Mouse (Mus musculus) heart, postnatal 10 days (tissue): ENCODE results near the gene Hoxb4. TPM values are rescaled to one million over a fixed set of nuclear protein-coding genes. Genes with fewer than 3 reads are reported as not detected.

Experiments
- DNase-seq, 2 experiments: peaks; one replicate each; pipeline ENCODE4 v3.0.0; 2021
- intact Hi-C: fragments of 180-260 bp; cut with DNase I; formaldehyde crosslinking; loops from one replicate; pipeline ENCODE4 v1.15.1; 2025
- microRNA-seq, 2 experiments: library from miRNA; unstranded; fragments of <30 nt; microRNA quantifications; one replicate each; pipeline ENCODE4 v1.2.0; 2022
- total RNA-seq, 2 experiments: library from RNA; stranded (reverse); gene quantifications; 2 replicates each; pipeline ENCODE4 v1.2.3; 2021

The Hoxb4 gene
- total RNA-seq, 2 experiments from 2014 or later = 1.1 TPM

DNA sequence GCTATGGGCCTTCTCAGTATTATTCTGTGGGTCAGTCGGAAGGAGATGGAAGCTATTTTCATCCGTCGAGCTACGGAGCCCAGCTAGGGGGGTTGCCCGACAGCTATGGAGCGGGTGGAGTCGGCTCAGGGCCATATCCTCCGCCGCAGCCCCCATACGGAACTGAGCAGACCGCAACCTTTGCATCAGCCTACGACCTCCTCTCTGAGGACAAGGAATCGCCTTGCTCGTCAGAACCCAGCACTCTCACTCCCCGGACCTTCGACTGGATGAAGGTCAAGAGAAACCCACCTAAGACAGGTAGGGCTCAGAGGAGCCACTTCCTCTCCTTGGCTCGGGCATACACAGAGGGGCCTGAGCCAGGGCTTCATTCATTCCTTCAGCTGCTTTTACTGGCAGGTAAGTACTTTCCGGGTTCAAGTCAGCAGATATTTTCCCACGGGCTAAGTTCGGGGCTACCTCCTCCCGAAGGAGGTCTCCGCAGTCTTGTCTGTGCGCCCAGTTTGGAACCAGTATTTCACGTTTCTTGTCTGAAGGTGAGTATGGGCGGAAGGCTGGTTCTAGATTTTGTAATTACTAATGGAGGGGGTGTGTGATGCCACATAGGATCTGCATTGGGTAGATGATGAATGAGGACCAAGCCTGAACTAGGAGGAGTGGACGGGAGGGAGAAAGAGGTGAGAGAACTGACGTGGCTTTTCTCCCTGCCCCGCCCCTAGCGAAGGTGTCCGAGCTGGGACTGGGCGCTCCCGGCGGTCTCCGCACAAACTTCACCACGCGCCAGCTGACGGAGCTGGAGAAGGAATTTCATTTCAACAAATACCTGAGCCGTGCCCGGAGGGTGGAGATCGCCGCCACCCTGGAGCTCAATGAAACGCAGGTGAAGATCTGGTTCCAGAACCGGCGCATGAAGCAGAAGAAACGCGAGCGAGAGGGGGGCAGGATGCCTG lies 48.3 kb downstream of the Hoxb4 start:
- intact Hi-C loops = no loop called here

DNA sequence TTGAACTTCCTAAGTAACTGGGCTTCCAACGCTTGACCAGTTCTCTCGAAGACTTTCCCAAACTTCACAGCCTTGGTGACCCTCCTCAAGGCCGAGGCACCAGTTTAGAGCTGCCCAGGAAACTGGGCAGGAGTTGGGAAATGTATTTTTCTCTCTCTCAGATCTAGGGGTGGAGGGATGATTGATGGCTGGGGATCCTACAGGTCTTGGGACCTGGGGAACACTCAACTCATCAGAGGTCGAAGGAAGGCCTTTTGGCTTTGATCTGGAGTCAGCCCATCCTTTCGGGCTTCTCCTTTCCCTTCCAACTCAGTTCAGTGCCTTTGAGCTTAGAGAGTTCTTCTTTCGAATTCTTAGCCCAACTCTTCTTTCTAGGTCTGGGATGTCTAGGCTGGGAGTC lies 49.1 kb downstream of the Hoxb4 start:
- intact Hi-C loops = no loop called here
- DNase-seq = no peak

More for the DNA sequence above, 48.3 kb downstream of the Hoxb4 start:
- DNase-seq = no peak

DNA sequence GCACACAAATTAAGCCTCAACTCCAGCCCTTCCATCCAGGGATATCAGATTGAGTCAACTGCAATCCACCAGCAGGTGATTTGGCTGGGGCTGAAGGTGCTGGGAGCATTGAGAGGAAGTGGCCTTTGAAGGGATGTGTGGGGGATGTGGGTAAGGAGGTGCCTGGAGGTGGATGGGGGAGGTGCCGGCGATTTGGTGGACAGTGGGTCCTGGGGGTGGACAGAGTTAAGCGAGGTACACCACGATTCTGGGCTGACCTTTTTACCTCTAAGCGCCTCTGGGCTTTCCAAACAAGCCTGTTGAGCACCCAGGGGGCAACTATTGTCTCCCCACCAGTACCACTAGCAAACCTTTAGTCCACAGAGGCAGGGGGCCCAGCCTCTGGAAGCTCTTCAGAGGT lies 50.6 kb downstream of the Hoxb4 start:
- intact Hi-C loops = no loop called here
- DNase-seq = no peak

DNA sequence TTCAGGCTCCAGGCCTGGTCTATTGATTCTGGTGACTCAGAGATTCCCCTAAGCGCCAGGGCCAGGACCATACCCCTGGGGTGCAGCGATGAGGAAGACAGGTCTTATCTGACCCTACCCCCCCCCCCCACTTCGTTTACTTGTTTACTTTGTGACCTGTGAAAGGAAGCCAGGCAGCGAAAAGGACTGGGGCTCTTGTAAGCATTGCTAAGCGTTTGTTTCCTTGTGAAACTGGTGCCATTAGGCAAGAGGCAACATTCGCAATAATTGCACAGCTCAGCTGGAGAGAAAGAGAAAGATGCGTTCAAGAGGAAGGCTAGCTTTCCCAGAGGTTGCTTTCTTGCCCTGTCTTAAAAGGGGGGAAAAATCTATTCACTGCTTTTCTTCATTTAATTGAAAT lies 51.1 kb downstream of the Hoxb4 start:
- DNase-seq = no peak
- intact Hi-C loops = no loop called here

Small RNA genes within 50 kb of the gene (microRNA-seq; reads per million reads assigned to microRNA genes)
- gene Mir10a = 1,905 to 2,262 reads per million in 2 experiments

Other genes starting within 250 kb of the Hoxb4 start
- gene Atp5g1, start 242.6 kb upstream of the Hoxb4 start, total RNA-seq = 1,000 to 10,000 TPM; 2,962 to 2,967 TPM
- not detected for gene Calcoco2, start 206.3 kb upstream of the Hoxb4 start, total RNA-seq
- not detected for gene Ttll6, start 184.5 kb upstream of the Hoxb4 start, total RNA-seq
- gene Hoxb13, start 124.0 kb upstream of the Hoxb4 start, total RNA-seq = not detected
- not detected for gene Hoxb9, start 46.8 kb upstream of the Hoxb4 start, total RNA-seq
- gene Hoxb8, start 36.4 kb upstream of the Hoxb4 start, total RNA-seq = not detected
- gene Hoxb7, start 31.6 kb upstream of the Hoxb4 start, total RNA-seq = not detected
- not detected for gene Hoxb6, start 25.8 kb upstream of the Hoxb4 start, total RNA-seq
- gene Hoxb5, start 14.9 kb upstream of the Hoxb4 start, total RNA-seq = under 1 TPM; 0.45 to 0.62 TPM
- gene Hoxb3, start 5.1 kb downstream of the Hoxb4 start, total RNA-seq = 1 to 10 TPM; 1.1 TPM
- gene Hoxb2, start 32.3 kb downstream of the Hoxb4 start, total RNA-seq = 1 to 10 TPM; 1.6 to 1.7 TPM
- gene Hoxb1, start 47.5 kb downstream of the Hoxb4 start, total RNA-seq = not detected
- under 1 TPM; 0.47 to 0.91 TPM for gene Skap1, start 146.3 kb downstream of the Hoxb4 start, total RNA-seq